Mouse (Mus musculus): ENCODE results near the gene Lrrc8b. TPM values are rescaled to one million over a fixed set of nuclear protein-coding genes. Genes with fewer than 3 reads are reported as not detected.

Gene Lrrc8b
- total RNA-seq, 2 experiments from 2014 or later: 105 to 108 TPM

GRCm38 (mm10) chr5:105418364-105418763 is 2.8 kb downstream of the Lrrc8b start:
- no peak for DNase-seq

GRCm38 (mm10) chr5:105418851-105419250 is 3.3 kb downstream of the Lrrc8b start:
- no peak for DNase-seq
- intact Hi-C loops (cut with DNase I): no loop called here

More at GRCm38 (mm10) chr5:105418364-105418763, 2.8 kb downstream of the Lrrc8b start:
- intact Hi-C loops (cut with DNase I): no loop called here

DNA sequence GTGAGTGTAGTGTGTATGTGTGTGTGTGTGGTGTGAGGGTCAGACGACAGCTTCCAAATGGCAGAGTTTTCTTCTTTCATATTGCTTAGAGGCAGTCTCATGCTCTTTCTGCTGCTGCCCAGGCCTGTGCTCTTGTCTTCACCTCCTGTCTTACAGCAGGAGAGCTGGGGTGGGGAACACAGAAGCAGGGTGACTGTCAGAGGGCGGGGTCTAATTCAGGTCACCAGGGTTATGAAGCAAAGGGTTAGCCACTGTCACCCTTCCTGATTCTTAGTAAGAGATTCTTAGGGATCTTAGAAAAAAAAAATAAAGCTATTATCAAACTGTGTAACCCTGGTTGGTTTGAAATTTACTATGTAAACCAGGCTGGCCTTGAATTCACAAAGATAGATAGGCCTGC is 10.0 kb downstream of the Lrrc8b start:
- intact Hi-C loops (cut with DNase I): no loop called here
- DNase-seq: no peak

DNA sequence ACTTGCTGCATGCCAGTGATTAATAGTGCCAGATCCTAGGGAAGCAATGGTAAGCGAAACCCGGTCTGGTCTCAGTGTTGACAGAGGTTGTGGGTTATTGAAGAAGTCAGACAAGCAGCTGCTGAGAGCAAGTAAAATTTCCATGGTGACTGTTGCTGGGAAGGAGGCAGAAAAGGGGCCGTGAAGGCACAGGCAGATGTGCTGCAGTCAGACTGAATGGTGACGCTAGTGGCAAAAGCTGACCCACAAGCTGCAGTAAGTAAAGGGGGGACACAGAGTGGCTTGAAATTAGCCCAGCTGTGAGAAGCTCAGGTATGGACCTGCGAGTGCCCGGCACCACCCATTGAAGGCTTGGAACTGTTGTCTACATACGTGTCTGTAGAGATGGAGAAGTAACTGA is 11.8 kb downstream of the Lrrc8b start:
- intact Hi-C loops (cut with DNase I): no loop called here
- DNase-seq: no peak

DNA sequence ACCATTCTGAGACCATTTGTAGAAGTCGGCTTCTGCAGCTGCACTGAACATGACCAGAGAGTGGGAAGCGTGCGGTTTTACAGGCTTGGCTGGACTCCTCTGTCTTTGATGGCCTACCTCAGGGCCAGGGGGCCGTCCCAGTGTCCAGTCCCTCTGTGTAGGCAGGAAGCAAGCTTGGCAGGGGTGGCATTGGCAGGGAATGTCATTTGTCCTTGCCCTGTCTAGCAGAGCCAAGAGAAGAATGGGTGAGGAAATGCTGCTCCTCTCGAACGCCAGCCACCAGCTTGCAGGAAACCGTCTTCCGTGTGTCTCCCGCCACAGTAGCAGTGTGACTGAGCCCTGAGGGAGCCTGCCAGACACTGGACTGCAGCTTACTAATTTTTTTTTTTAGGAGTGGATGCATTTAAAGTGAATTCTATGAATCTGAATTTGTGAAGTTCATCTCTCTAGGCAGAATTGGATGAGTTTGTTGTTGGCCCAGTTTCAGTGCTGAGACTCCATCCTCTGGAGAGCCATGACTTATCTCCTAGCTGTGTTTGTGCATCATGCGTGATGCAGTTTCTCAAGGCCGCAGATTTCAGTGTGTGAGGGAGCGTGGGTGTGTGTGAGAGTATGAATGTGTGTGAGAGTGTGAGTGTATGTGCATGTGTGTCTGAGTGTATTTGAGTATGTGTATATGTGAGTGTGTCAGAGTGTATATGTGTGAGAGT is 12.8 kb downstream of the Lrrc8b start:
- peak; percentile 58 for DNase-seq
- intact Hi-C loops (cut with DNase I): no loop called here

DNA sequence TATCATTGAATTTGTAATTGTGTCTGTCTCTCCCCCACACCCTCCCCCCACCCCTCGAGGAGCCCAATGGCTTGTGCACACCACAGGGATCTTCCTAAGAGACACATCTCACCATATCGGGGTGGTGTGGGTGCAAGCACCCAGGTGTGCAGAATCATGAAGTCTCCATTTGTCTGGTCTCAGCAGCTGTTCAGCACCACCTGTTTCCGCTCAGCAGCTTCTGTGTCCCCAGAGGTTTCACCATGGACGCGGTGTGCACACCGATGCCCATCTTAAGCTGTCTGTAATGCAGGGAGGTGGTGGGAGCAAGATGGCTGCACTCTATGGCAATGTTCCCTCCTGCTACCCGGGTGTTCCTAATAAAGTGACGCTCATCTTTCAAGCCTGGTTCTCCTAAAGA is 14.6 kb downstream of the Lrrc8b start:
- intact Hi-C loops (cut with DNase I): no loop called here

GRCm38 (mm10) chr5:105439608-105440007 is 24.0 kb downstream of the Lrrc8b start:
- intact Hi-C loops (cut with DNase I): no loop called here
- no peak for DNase-seq

More for the DNA sequence above, 14.6 kb downstream of the Lrrc8b start:
- no peak for DNase-seq

DNA sequence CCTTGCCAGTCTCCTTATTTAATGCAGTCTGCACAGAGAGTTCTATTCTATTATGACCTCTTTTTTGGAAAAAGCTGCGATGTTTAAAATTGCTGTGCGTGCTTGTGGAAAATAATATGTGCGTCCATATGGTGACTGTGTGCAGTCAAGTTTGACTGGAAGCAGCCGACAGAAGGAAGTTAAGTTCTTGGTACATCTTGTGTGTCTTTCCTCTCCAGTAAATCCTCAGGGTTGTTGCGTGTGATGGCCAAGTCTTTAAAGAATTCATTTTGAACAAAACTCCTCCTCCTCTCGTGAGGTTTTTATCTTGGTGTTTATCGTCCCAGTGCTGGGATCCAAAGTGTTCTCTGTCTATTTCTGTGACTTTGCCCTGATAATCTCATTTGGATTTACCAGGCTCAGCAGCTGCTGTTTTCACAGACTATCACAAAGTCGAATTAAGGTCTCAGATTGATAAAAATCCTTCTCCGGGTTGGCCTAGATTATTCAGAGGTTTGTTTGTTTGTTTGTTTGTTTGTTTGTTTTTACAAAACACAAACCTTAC is 25.5 kb downstream of the Lrrc8b start:
- intact Hi-C loops (cut with DNase I): no loop called here
- DNase-seq: no peak

DNA sequence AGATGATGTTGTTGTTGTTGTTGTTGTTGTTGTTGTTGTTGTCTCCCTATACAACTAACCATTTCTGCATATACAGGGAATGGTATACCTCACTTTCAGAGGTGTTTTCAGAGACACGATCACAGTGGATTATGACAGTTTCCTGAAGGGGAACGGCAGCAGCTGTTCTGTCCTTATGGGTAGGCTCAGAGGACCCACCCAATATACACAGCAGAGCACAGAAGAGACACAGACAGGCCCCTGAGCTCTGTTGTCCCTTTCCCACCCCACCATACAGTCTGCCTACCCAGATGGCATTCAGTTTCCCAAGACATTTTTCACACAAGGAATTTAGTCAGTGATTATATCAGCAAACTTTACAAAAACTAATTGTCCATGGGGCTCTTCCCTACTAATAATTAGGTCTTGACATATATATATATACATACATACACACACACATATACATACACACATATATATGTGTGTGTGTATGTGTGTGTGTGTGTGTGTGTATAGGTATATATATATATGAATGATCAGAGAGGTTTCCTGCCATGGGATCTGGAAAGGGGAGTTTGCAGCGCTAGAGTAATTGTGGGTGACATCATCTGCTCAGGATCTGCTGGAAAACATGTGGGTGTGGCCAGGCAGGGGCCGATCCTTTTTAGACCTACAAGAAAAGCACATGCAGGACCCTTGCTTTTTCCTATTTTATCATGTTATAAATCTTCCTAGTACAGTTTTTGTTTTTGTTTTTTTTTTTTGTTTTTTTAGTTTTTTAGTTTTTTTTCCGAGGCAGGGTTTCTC is 26.8 kb downstream of the Lrrc8b start:
- DNase-seq: no peak
- intact Hi-C loops (cut with DNase I): no loop called here

GRCm38 (mm10) chr5:105443057-105443815 is 27.7 kb downstream of the Lrrc8b start:
- intact Hi-C loops (cut with DNase I): no loop called here
- DNase-seq: peak; percentile 12

GRCm38 (mm10) chr5:105445686-105446085 is 30.1 kb downstream of the Lrrc8b start:
- intact Hi-C loops (cut with DNase I): no loop called here

DNA sequence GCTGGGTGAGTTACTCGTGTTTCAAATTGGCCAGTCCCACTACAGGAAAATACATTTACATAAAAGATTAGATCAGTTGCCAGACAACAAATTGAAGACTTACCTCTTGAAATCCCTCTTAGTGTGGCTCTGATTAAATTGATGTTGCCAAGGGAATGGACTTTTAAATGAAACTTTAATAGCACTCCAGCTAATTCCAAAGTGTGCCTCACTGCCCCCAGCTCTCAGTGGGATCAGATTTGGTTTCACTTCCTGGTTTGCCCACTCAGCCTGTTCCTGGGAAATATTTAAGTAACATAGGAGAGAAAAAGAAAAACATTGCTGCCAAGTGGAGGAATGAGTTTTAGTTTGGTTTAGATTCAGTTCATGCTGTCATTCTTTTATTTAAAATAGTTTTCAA is 38.5 kb downstream of the Lrrc8b start:
- intact Hi-C loops (cut with DNase I): no loop called here
- DNase-seq: no peak

More at GRCm38 (mm10) chr5:105445686-105446085, 30.1 kb downstream of the Lrrc8b start:
- DNase-seq: no peak

- intact Hi-C loops (cut with DNase I): no loop called here
- DNase-seq: no peak
These were observed 43.5 kb downstream of the Lrrc8b start for GRCm38 (mm10) chr5:105459077-105459476.

DNA sequence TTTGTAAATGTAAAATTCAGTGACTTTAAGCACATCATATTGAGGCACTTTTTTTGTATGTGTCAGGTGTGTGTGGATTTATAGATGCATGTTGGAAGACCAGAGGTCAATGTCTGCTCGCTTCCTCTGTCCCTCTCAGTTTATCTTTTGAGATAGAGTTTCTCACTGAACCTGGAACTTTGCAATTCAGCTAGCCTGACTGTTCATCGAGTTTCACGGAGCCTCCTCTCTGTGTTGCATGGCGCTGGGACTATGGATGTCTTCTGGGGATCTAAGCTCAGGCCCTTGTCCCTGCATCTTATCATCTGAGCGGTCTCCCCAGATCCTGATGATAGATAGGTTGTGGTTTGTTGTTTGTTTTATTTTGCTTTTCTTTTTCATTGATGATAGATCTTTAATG is 45.0 kb downstream of the Lrrc8b start:
- intact Hi-C loops (cut with DNase I): no loop called here
- no peak for DNase-seq

DNA sequence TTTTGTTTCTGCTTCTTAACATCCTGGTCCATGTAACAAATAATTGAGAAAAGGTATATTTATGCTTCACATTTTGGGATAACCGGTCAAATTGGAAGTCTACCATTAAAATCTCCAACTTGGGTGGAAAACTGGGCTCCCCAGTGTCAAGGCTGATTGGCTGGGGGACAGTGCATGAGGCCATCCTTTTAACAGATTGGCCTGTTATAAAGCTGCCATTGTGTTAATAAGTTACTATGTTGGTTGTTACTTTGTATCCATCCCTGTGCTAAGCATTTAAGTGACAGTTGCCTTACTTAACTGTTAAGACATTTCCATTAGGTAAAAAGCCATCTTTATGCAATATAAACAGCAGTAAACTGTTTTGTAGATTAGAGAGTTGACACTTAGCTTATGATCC is 45.5 kb downstream of the Lrrc8b start:
- DNase-seq: no peak
- intact Hi-C loops (cut with DNase I): no loop called here

GRCm38 (mm10) chr5:105464671-105465070 is 49.1 kb downstream of the Lrrc8b start:
- intact Hi-C loops (cut with DNase I): no loop called here
- no peak for DNase-seq

DNA sequence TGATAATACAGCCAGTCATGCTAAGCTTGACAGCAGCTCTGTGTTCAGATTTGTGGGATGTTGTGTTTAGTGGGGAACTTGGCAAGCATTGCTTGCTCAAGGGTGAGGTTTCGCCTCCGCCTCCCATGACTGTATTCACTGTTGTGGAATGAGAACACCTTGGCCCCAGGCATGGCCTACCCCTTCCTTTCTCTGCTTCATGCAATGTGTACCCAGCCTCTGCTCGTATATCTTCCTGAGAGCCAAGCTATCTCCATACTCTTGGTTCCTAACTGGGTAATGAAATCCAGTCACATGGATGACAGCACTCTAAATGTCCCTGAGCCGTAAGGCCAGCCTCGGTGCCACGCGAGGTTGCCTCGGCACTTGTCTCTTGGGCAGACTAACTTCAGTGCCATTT is 50.0 kb downstream of the Lrrc8b start:
- no peak for DNase-seq
- intact Hi-C loops (cut with DNase I): no loop called here

- intact Hi-C loops (cut with DNase I): no loop called here
- no peak for DNase-seq
These were observed 50.9 kb downstream of the Lrrc8b start for GRCm38 (mm10) chr5:105466471-105466902.

DNA sequence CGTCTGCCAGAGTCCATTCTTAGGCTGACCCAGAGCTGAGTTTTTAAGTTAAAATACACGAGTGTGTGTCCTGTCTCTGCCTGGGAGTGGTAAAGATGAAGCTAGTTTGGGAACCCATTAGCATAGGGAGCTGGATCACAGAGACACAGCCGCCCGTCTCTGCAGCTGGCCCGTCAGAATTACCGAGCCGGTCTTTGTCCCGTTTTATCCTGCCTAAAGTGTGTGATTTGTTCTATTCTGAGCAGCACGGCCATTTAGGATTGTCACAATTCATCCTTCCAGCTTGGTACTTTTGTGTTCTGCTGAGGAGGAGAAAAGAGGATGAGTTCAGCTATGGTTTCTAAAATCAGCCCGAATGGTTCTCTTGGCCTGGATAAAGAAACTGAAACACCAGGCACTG is 51.7 kb downstream of the Lrrc8b start:
- no peak for DNase-seq

GRCm38 (mm10) chr5:105472983-105473705 is 57.6 kb downstream of the Lrrc8b start:
- no peak for DNase-seq

More for the DNA sequence above, 51.7 kb downstream of the Lrrc8b start:
- intact Hi-C loops (cut with DNase I): no loop called here

More at GRCm38 (mm10) chr5:105472983-105473705, 57.6 kb downstream of the Lrrc8b start:
- intact Hi-C loops (cut with DNase I): no loop called here

Measured in left cerebral cortex, postnatal 4 days (tissue).